Mouse (Mus musculus): ENCODE data around the gene Samd11. TPM values are rescaled to one million over a fixed set of nuclear protein-coding genes. Genes with fewer than 3 reads are reported as not detected.
A peak's percentile ranks its signal among the peaks of the same experiment; 100 is the strongest.

The Samd11 gene
- total and polyA plus RNA-seq, 3 experiments, result 1.7 to 2.2 (median 2.2) TPM

GRCm38 (mm10) chr4:156215649-156216048 is 39.8 kb downstream of the Samd11 start, which contains the start of gene Perm1:
Gene Perm1, plus strand, starts transcription at chr4:156215868.
- peak; percentile 95 for DNase-seq

GRCm38 (mm10) chr4:156213134-156213533 is 42.3 kb downstream of the Samd11 start:
- no peak for DNase-seq

GRCm38 (mm10) chr4:156209963-156210635 is 45.4 kb downstream of the Samd11 start:
- DNase-seq, result no peak

- no peak for DNase-seq
These were observed 46.6 kb downstream of the Samd11 start for GRCm38 (mm10) chr4:156208872-156209271.

GRCm38 (mm10) chr4:156203413-156204131 is 51.9 kb downstream of the Samd11 start:
- peak; percentile 33 for DNase-seq

GRCm38 (mm10) chr4:156203001-156203412 is 52.5 kb downstream of the Samd11 start, which contains the start of gene AW011738:
Gene AW011738, plus strand, starts transcription at chr4:156203304.
- DNase-seq, result peak; percentile 84

GRCm38 (mm10) chr4:156202462-156202893 is 53.0 kb downstream of the Samd11 start:
- no peak for DNase-seq

GRCm38 (mm10) chr4:156200623-156201475 is 54.6 kb downstream of the Samd11 start, which contains the start of gene Isg15:
Gene Isg15, minus strand, starts transcription at chr4:156200818.
- DNase-seq, result peak; percentile 49

GRCm38 (mm10) chr4:156197829-156198205 is 57.6 kb downstream of the Samd11 start:
- DNase-seq, result peak; percentile 94

GRCm38 (mm10) chr4:156197131-156197828 is 58.2 kb downstream of the Samd11 start, which contains the start of gene Agrn:
Gene Agrn, minus strand, starts transcription at chr4:156197488.
- peak; percentile 84 for DNase-seq

Small RNA genes within 50 kb of the gene (microRNA-seq; reads per million reads assigned to microRNA genes)
- gene Mir7658, result 1.8 to 3.7 reads per million in 2 experiments

Other genes with a start within 250 kb of the Samd11 start
- gene Tnfrsf4, start 241.8 kb downstream of the Samd11 start, total RNA-seq (2021), result 1 to 10 TPM in 1 of 2 experiments, under 1 TPM in 1; 0.61 to 1.2 TPM
- gene Tnfrsf4, start 241.8 kb downstream of the Samd11 start, polyA plus RNA-seq (2012; rRNA removed), result 4.4 and 5.0 TPM in 2 replicates
- under 1 TPM in 1 of 2 experiments, not detected in 1; 0.38 TPM for gene Tnfrsf18, start 229.5 kb downstream of the Samd11 start, total RNA-seq (2021)
- 0.30 and 0.61 TPM in 2 replicates for gene Tnfrsf18, start 229.5 kb downstream of the Samd11 start, polyA plus RNA-seq (2012; rRNA removed)
- under 1 TPM in 1 of 2 experiments, not detected in 1; 0.21 TPM for gene Ttll10, start 196.2 kb downstream of the Samd11 start, total RNA-seq (2021)
- gene Ttll10, start 196.2 kb downstream of the Samd11 start, polyA plus RNA-seq (2012; rRNA removed), result 0.13 and 0.19 TPM in 2 replicates
- gene 9430015G10Rik, start 145.7 kb downstream of the Samd11 start, total RNA-seq (2021), result 1 to 10 TPM; 5.7 to 9.6 TPM
- 14.6 and 15.6 TPM in 2 replicates for gene 9430015G10Rik, start 145.7 kb downstream of the Samd11 start, polyA plus RNA-seq (2012; rRNA removed)
- gene Rnf223, start 125.1 kb downstream of the Samd11 start, total RNA-seq (2021), result under 1 TPM; 0.17 TPM
- gene Rnf223, start 125.1 kb downstream of the Samd11 start, polyA plus RNA-seq (2012; rRNA removed), result 0.34 and 0.46 TPM in 2 replicates
- gene Agrn, start 58.2 kb downstream of the Samd11 start, total RNA-seq (2021), result 10 to 100 TPM; 23.2 to 34.1 TPM
- gene Agrn, start 58.2 kb downstream of the Samd11 start, polyA plus RNA-seq (2012; rRNA removed), result 39.3 and 46.4 TPM in 2 replicates
- 1 to 10 TPM; 4.3 to 5.4 TPM for gene Isg15, start 54.8 kb downstream of the Samd11 start, total RNA-seq (2021)
- 9.1 and 12.1 TPM in 2 replicates for gene Isg15, start 54.8 kb downstream of the Samd11 start, polyA plus RNA-seq (2012; rRNA removed)
- 1 to 10 TPM; 2.7 to 7.2 TPM for gene AW011738, start 52.4 kb downstream of the Samd11 start, total RNA-seq (2021)
- 1.7 and 2.6 TPM in 2 replicates for gene AW011738, start 52.4 kb downstream of the Samd11 start, polyA plus RNA-seq (2012; rRNA removed)
- gene Perm1, start 39.8 kb downstream of the Samd11 start, total RNA-seq (2021), result 10 to 100 TPM in 1 of 2 experiments, 1 to 10 TPM in 1; 3.9 to 10.2 TPM
- 2.4 and 2.6 TPM in 2 replicates for gene Perm1, start 39.8 kb downstream of the Samd11 start, polyA plus RNA-seq (2012; rRNA removed)
- gene Plekhn1, start 20.8 kb downstream of the Samd11 start, total RNA-seq (2021), result 10 to 100 TPM; 18.7 to 23.9 TPM
- gene Plekhn1, start 20.8 kb downstream of the Samd11 start, polyA plus RNA-seq (2012; rRNA removed), result 62.2 and 69.6 TPM in 2 replicates
- gene Noc2l, start 19.6 kb downstream of the Samd11 start, total RNA-seq (2021), result 10 to 100 TPM; 42.6 to 47.2 TPM
- 46.6 and 60.3 TPM in 2 replicates for gene Noc2l, start 19.6 kb downstream of the Samd11 start, polyA plus RNA-seq (2012; rRNA removed)
- not detected for gene Vmn2r-ps159, start 75.4 kb upstream of the Samd11 start, total RNA-seq (2021)
- gene Vmn2r-ps159, start 75.4 kb upstream of the Samd11 start, polyA plus RNA-seq (2012; rRNA removed), result not detected in 2 replicates